Mouse (Mus musculus): ENCODE results near the gene Slk. TPM values are rescaled to one million over a fixed set of nuclear protein-coding genes. Genes with fewer than 3 reads are reported as not detected.

The Slk gene
- polyA plus RNA-seq, 1 experiment from 2014 or later, result 21.1 TPM

GRCm38 (mm10) chr19:47650366-47651159, 71.1 kb downstream of the Slk start:
- H3K27ac ChIP-seq (ENCODE audit: low read depth), result no peak overlapping the region
- H3K4me2 ChIP-seq (ENCODE audit: low read length), result no peak overlapping the region
- no peak overlapping the region for H3K4me3 ChIP-seq (ENCODE audit: low read depth, low read length)
- no peaks in the 10 kb centered on the region for H3K27me3 ChIP-seq (replicated peaks; ENCODE audit: control insufficient read depth, insufficient read depth, low read length)
- peaks cover 15% of the 10 kb centered on the region for H3K36me3 ChIP-seq (ENCODE audit: control insufficient read depth, insufficient read depth, low read length)
- WGBS, result 92% methylated on average over 16 of the region's 16 CpGs
- no peaks in the 10 kb centered on the region for H3K9me3 ChIP-seq (ENCODE audit: control insufficient read depth, low read length)
- no peaks in the 10 kb centered on the region for H3K4me1 ChIP-seq (replicated peaks; ENCODE audit: control insufficient read depth, insufficient read depth, low read length)
- H3K9ac ChIP-seq (ENCODE audit: low read length), result no peak overlapping the region
- no peak for ATAC-seq (replicated peaks; ENCODE audit: low FRiP score, low TSS enrichment, low read depth)
- peak; percentile 46 for DNase-seq (ENCODE audit: low spot score)

- Histone ChIP-seq H3K4me1 (replicated peaks; ENCODE audit: control insufficient read depth, insufficient read depth, low read length) (no peaks in the 10 kb centered on the region; the same call in 1 of the 2 replicates), H3K9ac (ENCODE audit: low read length) (no peak overlapping the region), H3K27me3 (replicated peaks; ENCODE audit: control insufficient read depth, insufficient read depth, low read length) (no peaks in the 10 kb centered on the region), H3K4me2 (ENCODE audit: low read length) (no peak overlapping the region), H3K9me3 (ENCODE audit: control insufficient read depth, low read length) (no peaks in the 10 kb centered on the region), H3K4me3 (ENCODE audit: low read depth, low read length) (no peak overlapping the region), H3K27ac (ENCODE audit: low read depth) (no peak overlapping the region), H3K36me3 (ENCODE audit: control insufficient read depth, insufficient read depth, low read length) (peaks cover 15% of the 10 kb centered on the region)
- no peak for ATAC-seq (replicated peaks; ENCODE audit: low FRiP score, low TSS enrichment, low read depth)
- DNase-seq (ENCODE audit: low spot score), result no peak
- 85% methylated on average over 5 of the region's 5 CpGs for WGBS
These were observed 71.6 kb downstream of the Slk start for GRCm38 (mm10) chr19:47651160-47651480.

GRCm38 (mm10) chr19:47652255-47652654, 72.8 kb downstream of the Slk start:
- 62% methylated on average over 8 of the region's 8 CpGs for WGBS
- no peaks in the 10 kb centered on the region for H3K9me3 ChIP-seq (ENCODE audit: control insufficient read depth, low read length)
- H3K36me3 ChIP-seq (ENCODE audit: control insufficient read depth, insufficient read depth, low read length), result peaks cover 10% of the 10 kb centered on the region; the same call in 1 of the 2 replicates
- H3K9ac ChIP-seq (ENCODE audit: low read length), result no peak overlapping the region
- no peaks in the 10 kb centered on the region; the same call in 1 of the 2 replicates for H3K4me1 ChIP-seq (replicated peaks; ENCODE audit: control insufficient read depth, insufficient read depth, low read length)
- DNase-seq (ENCODE audit: low spot score), result no peak
- no peak for ATAC-seq (replicated peaks; ENCODE audit: low FRiP score, low TSS enrichment, low read depth)
- no peak overlapping the region for H3K27ac ChIP-seq (ENCODE audit: low read depth)
- H3K27me3 ChIP-seq (replicated peaks; ENCODE audit: control insufficient read depth, insufficient read depth, low read length), result no peaks in the 10 kb centered on the region
- no peak overlapping the region for H3K4me3 ChIP-seq (ENCODE audit: low read depth, low read length)
- H3K4me2 ChIP-seq (ENCODE audit: low read length), result no peak overlapping the region

DNA sequence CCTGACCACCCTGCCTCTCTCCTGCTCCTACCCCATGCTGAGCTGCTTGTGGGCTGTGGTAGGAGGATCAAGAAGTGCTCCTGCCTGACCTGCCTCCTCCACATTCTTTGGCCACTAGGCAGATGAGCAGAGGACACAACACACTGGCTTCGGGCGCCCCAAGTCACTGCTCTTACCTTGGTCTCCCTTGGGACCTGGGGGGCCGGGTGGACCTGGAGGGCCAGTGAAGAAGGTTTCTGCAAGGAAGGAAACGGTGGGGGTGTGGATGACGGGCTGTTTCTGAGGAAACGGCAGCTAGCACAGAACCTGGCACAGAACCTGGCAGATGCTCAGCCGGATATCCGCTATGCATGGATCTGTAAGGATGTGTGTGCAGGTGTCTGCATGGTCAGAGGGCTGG, 73.7 kb downstream of the Slk start:
- ATAC-seq (replicated peaks; ENCODE audit: low FRiP score, low TSS enrichment, low read depth) (no peak), DNase-seq (ENCODE audit: low spot score) (no peak)
- no peaks in the 10 kb centered on the region; the same call in 1 of the 2 replicates for H3K4me1 ChIP-seq (replicated peaks; ENCODE audit: control insufficient read depth, insufficient read depth, low read length)
- H3K4me2 ChIP-seq (ENCODE audit: low read length), result no peak overlapping the region
- H3K9me3 ChIP-seq (ENCODE audit: control insufficient read depth, low read length), result no peaks in the 10 kb centered on the region
- no peak overlapping the region for H3K27ac ChIP-seq (ENCODE audit: low read depth)
- 82% methylated on average over 8 of the region's 8 CpGs for WGBS
- H3K36me3 ChIP-seq (ENCODE audit: control insufficient read depth, insufficient read depth, low read length), result 0 out of 2 replicates have a peak, but pooled peaks cover 1% of the 10 kb centered on the region
- H3K27me3 ChIP-seq (replicated peaks; ENCODE audit: control insufficient read depth, insufficient read depth, low read length), result no peaks in the 10 kb centered on the region
- H3K9ac ChIP-seq (ENCODE audit: low read length), result no peak overlapping the region
- no peak overlapping the region for H3K4me3 ChIP-seq (ENCODE audit: low read depth, low read length)

- no peak overlapping the region for H3K27ac ChIP-seq (ENCODE audit: low read depth)
- DNase-seq (ENCODE audit: low spot score) (no peak), ATAC-seq (replicated peaks; ENCODE audit: low FRiP score, low TSS enrichment, low read depth) (no peak)
- peaks cover 9% of the 10 kb centered on the region for H3K4me1 ChIP-seq (replicated peaks; ENCODE audit: control insufficient read depth, insufficient read depth, low read length)
- H3K4me2 ChIP-seq (ENCODE audit: low read length), result no peak overlapping the region
- no peaks in the 10 kb centered on the region for H3K27me3 ChIP-seq (replicated peaks; ENCODE audit: control insufficient read depth, insufficient read depth, low read length)
- WGBS, result 71% methylated on average over 11 of the region's 11 CpGs
- H3K9ac ChIP-seq (ENCODE audit: low read length), result no peak overlapping the region
- no peaks in the 10 kb centered on the region for H3K9me3 ChIP-seq (ENCODE audit: control insufficient read depth, low read length)
- H3K36me3 ChIP-seq (ENCODE audit: control insufficient read depth, insufficient read depth, low read length), result no peaks in the 10 kb centered on the region
- no peak overlapping the region for H3K4me3 ChIP-seq (ENCODE audit: low read depth, low read length)
These were observed 75.4 kb downstream of the Slk start for GRCm38 (mm10) chr19:47654896-47655295.

GRCm38 (mm10) chr19:47658914-47659535, 79.5 kb downstream of the Slk start:
- ATAC-seq (replicated peaks; ENCODE audit: low FRiP score, low TSS enrichment, low read depth), result peak; percentile 81; the same call in 1 of the 2 replicates
- no peaks in the 10 kb centered on the region for H3K9me3 ChIP-seq (ENCODE audit: control insufficient read depth, low read length)
- no peak overlapping the region for H3K4me2 ChIP-seq (ENCODE audit: low read length)
- H3K27me3 ChIP-seq (replicated peaks; ENCODE audit: control insufficient read depth, insufficient read depth, low read length), result no peaks in the 10 kb centered on the region
- peak; percentile 68 for DNase-seq (ENCODE audit: low spot score)
- H3K27ac ChIP-seq (ENCODE audit: low read depth), result peak overlapping the region; percentile 83
- no peaks in the 10 kb centered on the region for H3K36me3 ChIP-seq (ENCODE audit: control insufficient read depth, insufficient read depth, low read length)
- H3K4me3 ChIP-seq (ENCODE audit: low read depth, low read length), result no peak overlapping the region
- 6% methylated on average over 5 of the region's 5 CpGs for WGBS
- H3K4me1 ChIP-seq (replicated peaks; ENCODE audit: control insufficient read depth, insufficient read depth, low read length), result peaks cover 9% of the 10 kb centered on the region
- 0 out of 2 replicates have a peak overlapping the region, but pooled peaks have one; percentile 2 for H3K9ac ChIP-seq (ENCODE audit: low read length)

GRCm38 (mm10) chr19:47659765-47660408, 80.4 kb downstream of the Slk start:
- H3K27me3 ChIP-seq (replicated peaks; ENCODE audit: control insufficient read depth, insufficient read depth, low read length), result no peaks in the 10 kb centered on the region
- H3K9ac ChIP-seq (ENCODE audit: low read length), result no peak overlapping the region
- ATAC-seq (replicated peaks; ENCODE audit: low FRiP score, low TSS enrichment, low read depth), result no peak
- 86% methylated on average over 9 of the region's 9 CpGs for WGBS
- no peak overlapping the region for H3K4me3 ChIP-seq (ENCODE audit: low read depth, low read length)
- peaks cover 9% of the 10 kb centered on the region for H3K4me1 ChIP-seq (replicated peaks; ENCODE audit: control insufficient read depth, insufficient read depth, low read length)
- H3K9me3 ChIP-seq (ENCODE audit: control insufficient read depth, low read length), result no peaks in the 10 kb centered on the region
- H3K4me2 ChIP-seq (ENCODE audit: low read length), result no peak overlapping the region
- DNase-seq (ENCODE audit: low spot score), result no peak
- peak overlapping the region; percentile 83; the same call in 1 of the 2 replicates for H3K27ac ChIP-seq (ENCODE audit: low read depth)
- H3K36me3 ChIP-seq (ENCODE audit: control insufficient read depth, insufficient read depth, low read length), result no peaks in the 10 kb centered on the region

DNA sequence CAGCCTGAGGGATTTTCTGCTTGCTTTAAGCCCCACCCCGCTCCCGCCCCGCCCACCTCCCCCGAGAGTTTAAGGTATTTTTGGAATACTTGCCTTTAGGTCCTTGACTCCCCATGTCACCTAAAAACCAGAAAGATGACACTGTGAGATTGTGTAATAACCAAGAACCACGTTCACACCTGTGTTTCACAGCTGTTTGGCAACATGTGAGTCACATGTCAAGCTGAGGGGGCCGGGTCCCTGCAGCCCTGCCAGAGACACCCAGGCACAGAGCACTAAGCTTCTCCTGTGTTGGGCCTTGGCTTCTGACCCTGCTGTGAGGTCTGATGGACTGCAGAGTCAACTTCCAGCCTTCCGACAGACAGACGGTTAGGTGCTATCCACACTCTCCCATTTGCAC, 88.1 kb downstream of the Slk start:
- Histone ChIP-seq H3K27me3 (replicated peaks; ENCODE audit: control insufficient read depth, insufficient read depth, low read length) (no peaks in the 10 kb centered on the region), H3K4me2 (ENCODE audit: low read length) (no peak overlapping the region), H3K4me3 (ENCODE audit: low read depth, low read length) (no peak overlapping the region), H3K4me1 (replicated peaks; ENCODE audit: control insufficient read depth, insufficient read depth, low read length) (no peaks in the 10 kb centered on the region), H3K9ac (ENCODE audit: low read length) (no peak overlapping the region), H3K27ac (ENCODE audit: low read depth) (no peak overlapping the region), H3K36me3 (ENCODE audit: control insufficient read depth, insufficient read depth, low read length) (no peaks in the 10 kb centered on the region), H3K9me3 (ENCODE audit: control insufficient read depth, low read length) (no peaks in the 10 kb centered on the region)
- no peak for DNase-seq (ENCODE audit: low spot score)
- WGBS, result 48% methylated on average over 8 of the region's 8 CpGs
- ATAC-seq (replicated peaks; ENCODE audit: low FRiP score, low TSS enrichment, low read depth), result no peak

Measured in intestine, embryonic 14.5 days (tissue).